Mouse (Mus musculus): ENCODE measurements around the gene St6galnac4. TPM values are rescaled to one million over a fixed set of nuclear protein-coding genes. Genes with fewer than 3 reads are reported as not detected.

Gene St6galnac4
- polyA plus RNA-seq, 1 experiment from 2014 or later, result 13.6 TPM

GRCm38 (mm10) chr2:32591249-32591648 is 4.4 kb downstream of the St6galnac4 start:
- Histone ChIP-seq H3K27ac (ENCODE audit: low read depth, low read length) (no peak overlapping the region), H3K4me2 (no peak overlapping the region), H3K4me1 (ENCODE audit: control insufficient read depth, insufficient read depth, low read length) (peaks cover 8% of the 10 kb centered on the region), H3K36me3 (ENCODE audit: control insufficient read depth, insufficient read depth, low read length) (no peaks in the 10 kb centered on the region), H3K4me3 (ENCODE audit: low read depth, low read length) (no peak overlapping the region), H3K9me3 (ENCODE audit: control insufficient read depth, low read length) (no peaks in the 10 kb centered on the region), H3K27me3 (ENCODE audit: control insufficient read depth, insufficient read depth, low read length) (no peaks in the 10 kb centered on the region), H3K9ac (ENCODE audit: low read length) (no peak overlapping the region)
- WGBS, result 75% methylated on average over 6 of the region's 6 CpGs
- ATAC-seq (ENCODE audit: low FRiP score) (no peak), DNase-seq (ENCODE audit: low spot score, missing footprints) (no peak)

DNA sequence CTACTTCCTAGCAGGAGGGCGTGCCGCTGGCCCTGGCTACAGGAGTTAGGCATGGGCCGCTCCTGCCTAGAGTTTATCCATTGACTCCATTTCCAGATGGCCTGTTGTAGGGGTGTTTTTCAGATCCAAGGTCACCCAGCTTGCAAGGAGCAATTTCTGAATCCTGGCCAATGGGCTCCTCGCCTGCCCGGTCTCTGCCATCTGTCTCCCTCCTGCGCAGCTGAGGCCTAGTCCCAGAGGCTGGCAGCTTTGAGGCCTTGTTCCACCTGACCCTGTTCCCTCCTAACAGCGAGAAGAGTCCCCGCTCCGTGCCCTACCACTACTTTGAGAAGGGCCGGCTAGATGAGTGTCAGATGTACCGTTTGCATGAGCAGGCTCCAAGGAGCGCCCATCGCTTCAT is 9.8 kb downstream of the St6galnac4 start:
- Histone ChIP-seq H3K4me2 (no peak overlapping the region), H3K27ac (ENCODE audit: low read depth, low read length) (no peak overlapping the region), H3K4me1 (ENCODE audit: control insufficient read depth, insufficient read depth, low read length) (no peaks in the 10 kb centered on the region), H3K9ac (ENCODE audit: low read length) (no peak overlapping the region), H3K36me3 (ENCODE audit: control insufficient read depth, insufficient read depth, low read length) (no peaks in the 10 kb centered on the region), H3K27me3 (ENCODE audit: control insufficient read depth, insufficient read depth, low read length) (no peaks in the 10 kb centered on the region), H3K4me3 (ENCODE audit: low read depth, low read length) (no peak overlapping the region), H3K9me3 (ENCODE audit: control insufficient read depth, low read length) (no peaks in the 10 kb centered on the region)
- WGBS, result 94% methylated on average over 13 of the region's 13 CpGs
- ATAC-seq (ENCODE audit: low FRiP score) (no peak), DNase-seq (ENCODE audit: low spot score, missing footprints) (no peak)

- Histone ChIP-seq H3K27me3 (ENCODE audit: control insufficient read depth, insufficient read depth, low read length) (no peaks in the 10 kb centered on the region), H3K36me3 (ENCODE audit: control insufficient read depth, insufficient read depth, low read length) (no peaks in the 10 kb centered on the region), H3K9ac (ENCODE audit: low read length) (no peak overlapping the region), H3K4me2 (no peak overlapping the region), H3K4me1 (ENCODE audit: control insufficient read depth, insufficient read depth, low read length) (no peaks in the 10 kb centered on the region), H3K27ac (ENCODE audit: low read depth, low read length) (no peak overlapping the region), H3K4me3 (ENCODE audit: low read depth, low read length) (no peak overlapping the region), H3K9me3 (ENCODE audit: control insufficient read depth, low read length) (no peaks in the 10 kb centered on the region)
- no peak for ATAC-seq (ENCODE audit: low FRiP score)
- no peak for DNase-seq (ENCODE audit: low spot score, missing footprints)
- WGBS, result 84% methylated on average over 5 of the region's 5 CpGs
These were observed 10.4 kb downstream of the St6galnac4 start for GRCm38 (mm10) chr2:32597248-32597647.

DNA sequence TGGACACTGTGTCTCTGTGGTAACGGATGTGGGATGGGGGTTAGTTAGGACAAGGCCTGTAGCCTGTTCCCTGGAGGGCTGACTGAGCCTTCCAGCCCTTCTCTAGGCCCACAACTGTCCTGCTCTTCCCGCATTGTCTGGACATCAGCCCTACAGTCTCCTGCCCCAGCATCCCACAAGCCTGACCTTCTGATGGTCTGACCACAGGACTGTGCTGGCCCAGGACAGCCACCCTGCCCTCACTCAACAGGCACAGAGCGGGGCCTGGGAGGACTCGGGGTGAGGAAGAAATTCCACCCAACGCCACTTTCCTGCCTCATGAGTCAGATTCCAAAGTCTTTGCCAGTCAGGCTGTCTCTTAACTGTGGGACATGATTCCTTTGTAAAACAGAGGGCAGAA is 10.8 kb downstream of the St6galnac4 start:
- Histone ChIP-seq H3K27me3 (ENCODE audit: control insufficient read depth, insufficient read depth, low read length) (no peaks in the 10 kb centered on the region), H3K36me3 (ENCODE audit: control insufficient read depth, insufficient read depth, low read length) (no peaks in the 10 kb centered on the region), H3K9me3 (ENCODE audit: control insufficient read depth, low read length) (no peaks in the 10 kb centered on the region), H3K27ac (ENCODE audit: low read depth, low read length) (no peak overlapping the region), H3K9ac (ENCODE audit: low read length) (no peak overlapping the region), H3K4me2 (no peak overlapping the region), H3K4me1 (ENCODE audit: control insufficient read depth, insufficient read depth, low read length) (no peaks in the 10 kb centered on the region), H3K4me3 (ENCODE audit: low read depth, low read length) (no peak overlapping the region)
- no peak for ATAC-seq (ENCODE audit: low FRiP score)
- no peak for DNase-seq (ENCODE audit: low spot score, missing footprints)
- 86% methylated on average over 5 of the region's 5 CpGs for WGBS

- no peaks in the 10 kb centered on the region for H3K27me3 ChIP-seq (ENCODE audit: control insufficient read depth, insufficient read depth, low read length)
- no peak overlapping the region for H3K4me3 ChIP-seq (ENCODE audit: low read depth, low read length)
- H3K9me3 ChIP-seq (ENCODE audit: control insufficient read depth, low read length), result no peaks in the 10 kb centered on the region
- no peaks in the 10 kb centered on the region for H3K4me1 ChIP-seq (ENCODE audit: control insufficient read depth, insufficient read depth, low read length)
- no peak overlapping the region for H3K27ac ChIP-seq (ENCODE audit: low read depth, low read length)
- no peak overlapping the region for H3K9ac ChIP-seq (ENCODE audit: low read length)
- DNase-seq (ENCODE audit: low spot score, missing footprints) (no peak), ATAC-seq (ENCODE audit: low FRiP score) (no peak)
- no peaks in the 10 kb centered on the region for H3K36me3 ChIP-seq (ENCODE audit: control insufficient read depth, insufficient read depth, low read length)
- 91% methylated on average over 8 of the region's 8 CpGs for WGBS
- H3K4me2 ChIP-seq, result no peak overlapping the region
These were observed 11.6 kb downstream of the St6galnac4 start for GRCm38 (mm10) chr2:32598506-32598905.

DNA sequence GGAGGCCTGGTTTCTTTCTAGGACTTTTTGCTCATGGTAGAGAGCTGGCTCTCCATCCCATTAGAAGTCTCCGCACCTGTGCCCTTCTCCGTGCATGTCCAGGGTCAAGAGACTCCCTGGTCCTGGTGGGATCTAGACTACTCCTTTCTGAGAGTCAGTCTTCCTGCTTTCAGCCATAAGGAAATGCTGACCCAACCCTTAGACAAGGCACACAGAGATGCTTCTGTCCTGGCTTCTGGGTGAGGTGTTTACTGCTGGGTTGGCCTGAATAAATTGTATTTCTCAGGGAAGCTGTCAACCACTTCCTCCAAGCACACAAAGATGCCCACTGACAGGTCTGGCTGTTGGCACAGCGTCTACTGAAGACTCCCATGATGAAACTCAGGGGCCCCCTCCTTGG is 12.5 kb downstream of the St6galnac4 start, which contains the start of gene St6galnac6:
Gene St6galnac6 (plus strand): TSS at position 301 of the 400 bp plus-strand sequence.
- Histone ChIP-seq H3K27me3 (ENCODE audit: control insufficient read depth, insufficient read depth, low read length) (no peaks in the 10 kb centered on the region), H3K4me1 (ENCODE audit: control insufficient read depth, insufficient read depth, low read length) (no peaks in the 10 kb centered on the region), H3K36me3 (ENCODE audit: control insufficient read depth, insufficient read depth, low read length) (no peaks in the 10 kb centered on the region), H3K9me3 (ENCODE audit: control insufficient read depth, low read length) (no peaks in the 10 kb centered on the region), H3K27ac (ENCODE audit: low read depth, low read length) (no peak within 1 kb of the TSS), H3K4me2 (no peak within 1 kb of the TSS), H3K4me3 (ENCODE audit: low read depth, low read length) (no peak within 1 kb of the TSS), H3K9ac (ENCODE audit: low read length) (no peak within 1 kb of the TSS)
- 83% methylated on average over 3 of the region's 3 CpGs for WGBS
- ATAC-seq (ENCODE audit: low FRiP score) (no peak), DNase-seq (ENCODE audit: low spot score, missing footprints) (no peak)

GRCm38 (mm10) chr2:32601417-32602065 is 14.6 kb downstream of the St6galnac4 start:
- WGBS, result 44% methylated on average over 8 of the region's 8 CpGs
- no peak overlapping the region for H3K4me3 ChIP-seq (ENCODE audit: low read depth, low read length)
- H3K4me1 ChIP-seq (ENCODE audit: control insufficient read depth, insufficient read depth, low read length), result no peaks in the 10 kb centered on the region
- DNase-seq (ENCODE audit: low spot score, missing footprints), result no peak
- H3K36me3 ChIP-seq (ENCODE audit: control insufficient read depth, insufficient read depth, low read length), result no peaks in the 10 kb centered on the region
- H3K27ac ChIP-seq (ENCODE audit: low read depth, low read length), result no peak overlapping the region
- H3K27me3 ChIP-seq (ENCODE audit: control insufficient read depth, insufficient read depth, low read length), result no peaks in the 10 kb centered on the region
- peak; percentile 60; the same call in 1 of the 2 replicates for ATAC-seq (ENCODE audit: low FRiP score)
- no peak overlapping the region for H3K4me2 ChIP-seq
- no peak overlapping the region for H3K9ac ChIP-seq (ENCODE audit: low read length)
- H3K9me3 ChIP-seq (ENCODE audit: control insufficient read depth, low read length), result no peaks in the 10 kb centered on the region

GRCm38 (mm10) chr2:32602600-32603054 is 15.7 kb downstream of the St6galnac4 start:
- 0 out of 2 replicates have a peak overlapping the region, but pooled peaks have one; percentile 6 for H3K9ac ChIP-seq (ENCODE audit: low read length)

DNA sequence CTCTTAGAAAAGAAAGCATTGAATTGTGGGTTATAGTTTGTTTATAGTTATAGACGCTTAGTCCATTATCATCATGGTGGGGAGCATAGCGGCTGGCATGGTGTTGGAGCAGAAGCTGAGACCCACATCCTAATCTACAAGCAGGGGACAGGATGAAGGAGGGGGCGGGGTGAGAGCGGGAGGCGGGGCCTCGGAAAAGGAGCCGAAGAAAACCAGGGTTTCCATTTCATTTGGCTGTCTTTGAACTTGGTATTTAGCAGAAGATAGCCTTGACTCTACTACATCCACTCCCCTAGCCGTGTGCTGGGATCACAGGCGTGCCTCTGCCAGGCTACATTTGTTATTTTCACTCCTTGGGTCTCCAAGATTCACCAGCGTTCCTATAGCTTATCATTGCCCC is 17.7 kb downstream of the St6galnac4 start:
- Histone ChIP-seq H3K9ac (ENCODE audit: low read length) (no peak overlapping the region), H3K36me3 (ENCODE audit: control insufficient read depth, insufficient read depth, low read length) (no peaks in the 10 kb centered on the region)

More at GRCm38 (mm10) chr2:32602600-32603054, 15.7 kb downstream of the St6galnac4 start:
- DNase-seq (ENCODE audit: low spot score, missing footprints), result peak; percentile 99
- no peaks in the 10 kb centered on the region; the same call in 1 of the 2 replicates for H3K27me3 ChIP-seq (ENCODE audit: control insufficient read depth, insufficient read depth, low read length)
- 0% methylated on average over 11 of the region's 11 CpGs for WGBS
- ATAC-seq (ENCODE audit: low FRiP score), result 0 out of 2 replicates have a peak, but pooled peaks have one; percentile 33
- H3K4me3 ChIP-seq (ENCODE audit: low read depth, low read length), result peak overlapping the region; percentile 17
- H3K27ac ChIP-seq (ENCODE audit: low read depth, low read length), result no peak overlapping the region
- no peaks in the 10 kb centered on the region for H3K36me3 ChIP-seq (ENCODE audit: control insufficient read depth, insufficient read depth, low read length)
- peaks cover 7% of the 10 kb centered on the region for H3K4me1 ChIP-seq (ENCODE audit: control insufficient read depth, insufficient read depth, low read length)
- H3K4me2 ChIP-seq, result peak overlapping the region; percentile 31
- no peaks in the 10 kb centered on the region for H3K9me3 ChIP-seq (ENCODE audit: control insufficient read depth, low read length)

More for the DNA sequence above, 17.7 kb downstream of the St6galnac4 start:
- no peak overlapping the region for H3K27ac ChIP-seq (ENCODE audit: low read depth, low read length)
- H3K4me1 ChIP-seq (ENCODE audit: control insufficient read depth, insufficient read depth, low read length), result peaks cover 17% of the 10 kb centered on the region
- H3K4me2 ChIP-seq, result no peak overlapping the region
- H3K9me3 ChIP-seq (ENCODE audit: control insufficient read depth, low read length), result no peaks in the 10 kb centered on the region
- WGBS, result 42% methylated on average over 10 of the region's 10 CpGs
- no peak for DNase-seq (ENCODE audit: low spot score, missing footprints)
- ATAC-seq (ENCODE audit: low FRiP score), result no peak
- H3K4me3 ChIP-seq (ENCODE audit: low read depth, low read length), result no peak overlapping the region
- H3K27me3 ChIP-seq (ENCODE audit: control insufficient read depth, insufficient read depth, low read length), result no peaks in the 10 kb centered on the region; the same call in 1 of the 2 replicates
